Mouse (Mus musculus) limb, embryonic 12.5 days (tissue): ENCODE results near the gene Stap2. TPM values are rescaled to one million over a fixed set of nuclear protein-coding genes. Genes with fewer than 3 reads are reported as not detected.
A peak's percentile ranks its signal among the peaks of the same experiment; 100 is the strongest.

Source experiments
- ATAC-seq: fragments of 200-750 bp; cut with Nextera tagmentation; 2 replicates; pipeline ENCODE4 v1.8.0; 2017; ENCODE audit warnings: low read depth, moderate TSS enrichment; ENCODE audit not compliant: insufficient number of reproducible peaks, insufficient read depth, low FRiP score, low TSS enrichment
- H3K27ac ChIP-seq: fragments of 300-500 bp; sonication (generic); 2 replicates; pipeline ENCODE4 v1.5.1; 2016; ENCODE audit warnings: mild to moderate bottlenecking, moderate library complexity
- H3K27me3 ChIP-seq: fragments of 300-500 bp; sonication (generic); 2 replicates; pipeline ENCODE4 v1.6.1; 2016; ENCODE audit warnings: mild to moderate bottlenecking, moderate library complexity
- H3K36me3 ChIP-seq: fragments of 300-500 bp; sonication (generic); 2 replicates; pipeline ENCODE4 v1.6.1; 2016; ENCODE audit warnings: mild to moderate bottlenecking, moderate library complexity
- H3K4me1 ChIP-seq: fragments of 300-500 bp; sonication (generic); replicated peaks from 2 replicates; pipeline ENCODE4 v1.6.1; 2016
- H3K4me2 ChIP-seq: fragments of 300-500 bp; sonication (generic); 2 replicates; pipeline ENCODE4 v1.6.1; 2016; ENCODE audit warnings: mild to moderate bottlenecking, moderate library complexity
- H3K4me3 ChIP-seq: fragments of 300-500 bp; sonication (generic); replicated peaks from 2 replicates; pipeline ENCODE4 v1.5.1; 2016; ENCODE audit warnings: mild to moderate bottlenecking
- H3K9ac ChIP-seq: fragments of 300-500 bp; sonication (generic); replicated peaks from 2 replicates; pipeline ENCODE4 v1.6.1; 2016; ENCODE audit warnings: mild to moderate bottlenecking, moderate library complexity
- H3K9me3 ChIP-seq: fragments of 300-500 bp; sonication (generic); 2 replicates; pipeline ENCODE4 v1.6.1; 2016; ENCODE audit warnings: mild to moderate bottlenecking, moderate library complexity
- WGBS: fragments of 180-500 bp; shearing (Covaris S2); methylation state at CpG from one replicate; pipeline ENCODE4 v1.1.7; 2016; 5-methylcytosine and 5-hydroxymethylcytosine counted together
- polyA plus RNA-seq: library from polyadenylated mRNA; unstranded; fragments of >200 nt; fragmentation: Nextera tagmentation; extraction: Ambion mirVana; gene quantifications from 2 replicates; pipeline ENCODE4 v1.2.1, GENCODE M21; 2016

Stap2 gene
- polyA plus RNA-seq, 1 experiment from 2014 or later, result 7.2 TPM

DNA sequence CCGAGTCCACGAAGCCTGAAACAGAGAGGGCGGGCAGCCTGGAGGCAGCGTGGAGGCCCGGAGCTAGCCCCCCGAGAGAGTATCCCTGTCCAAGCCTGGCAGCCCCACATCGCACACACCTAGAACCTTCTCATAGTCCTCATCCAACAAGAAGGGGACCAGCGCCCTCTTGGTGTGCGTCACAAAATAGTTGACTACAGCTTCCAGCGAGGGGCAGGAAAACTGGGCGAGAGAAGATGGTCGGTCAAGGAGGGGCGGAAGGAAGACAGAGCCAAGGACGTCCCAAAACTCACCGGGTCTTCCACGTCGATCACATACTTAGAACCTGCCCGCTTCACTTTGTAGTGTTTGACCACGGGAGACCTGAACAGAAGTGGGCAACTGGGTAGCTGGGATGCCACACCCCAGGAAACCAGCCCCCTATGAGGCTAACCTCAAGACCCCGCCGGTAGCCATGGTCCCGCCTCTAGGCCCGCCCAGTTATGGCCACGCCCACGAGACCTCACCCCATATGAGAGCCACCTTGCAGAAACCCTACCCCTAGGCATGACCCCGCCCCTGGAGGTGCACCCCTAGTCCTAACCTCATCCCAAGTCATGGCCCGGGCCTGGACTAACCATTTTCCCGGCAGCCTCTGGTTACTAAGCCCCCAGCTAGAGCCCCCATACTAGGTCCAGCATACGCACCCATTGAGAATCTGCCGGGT is 5.4 kb downstream of the Stap2 start:
- H3K9ac ChIP-seq, result no peak overlapping the region
- H3K9me3 ChIP-seq, result no peaks in the 10 kb centered on the region
- 5% methylated on average over 30 of the region's 30 CpGs for WGBS
- H3K4me3 ChIP-seq, result peak overlapping the region; percentile 19
- H3K27ac ChIP-seq, result no peak overlapping the region
- H3K27me3 ChIP-seq, result peaks cover 31% of the 10 kb centered on the region
- 0 out of 2 replicates have a peak, but pooled peaks have one; percentile 35 for ATAC-seq
- H3K4me2 ChIP-seq, result peak overlapping the region; percentile 38
- no peaks in the 10 kb centered on the region for H3K4me1 ChIP-seq
- peaks cover 28% of the 10 kb centered on the region for H3K36me3 ChIP-seq

- WGBS, result 87% methylated on average over 15 of the region's 15 CpGs
- Histone ChIP-seq H3K27me3 (peaks cover 18% of the 10 kb centered on the region), H3K4me1 (no peaks in the 10 kb centered on the region), H3K9ac (no peak overlapping the region), H3K36me3 (peaks cover 54% of the 10 kb centered on the region), H3K27ac (no peak overlapping the region), H3K4me2 (no peak overlapping the region), H3K4me3 (no peak overlapping the region), H3K9me3 (no peaks in the 10 kb centered on the region)
- no peak for ATAC-seq
Observed at GRCm38 (mm10) chr17:55996007-55996406, 9.4 kb downstream of the Stap2 start.

DNA sequence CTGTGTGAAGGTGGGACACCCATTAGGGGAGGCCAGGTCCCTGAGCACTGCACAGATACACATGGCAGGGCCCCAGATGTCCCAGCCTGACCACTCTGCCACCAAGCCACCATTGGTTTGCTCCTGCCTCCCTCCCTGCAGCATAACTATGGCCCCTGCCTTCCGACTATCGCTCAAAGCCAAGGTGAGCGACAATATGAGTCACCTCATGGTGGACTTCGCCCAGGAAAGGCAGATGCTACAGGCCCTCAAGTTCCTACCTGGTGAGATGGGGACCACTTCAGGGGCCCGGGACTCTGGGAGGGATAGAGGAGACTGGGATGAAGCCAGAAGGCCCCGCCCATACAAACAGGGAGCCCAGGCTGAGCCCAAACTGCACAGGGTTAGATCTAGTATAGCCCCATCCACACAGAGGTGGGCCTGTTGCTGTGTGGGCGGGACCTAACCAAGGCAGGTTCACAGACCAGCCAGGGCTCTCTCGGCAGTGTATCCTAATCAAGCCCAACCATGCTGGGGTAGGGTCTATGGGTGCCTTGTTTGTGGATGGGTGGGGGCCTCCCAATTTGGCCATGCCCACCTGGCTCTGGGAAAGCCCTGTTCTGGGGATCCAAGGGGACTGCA is 15.0 kb downstream of the Stap2 start:
- no peaks in the 10 kb centered on the region for H3K27me3 ChIP-seq
- ATAC-seq, result 0 out of 2 replicates have a peak, but pooled peaks have one; percentile 4

DNA sequence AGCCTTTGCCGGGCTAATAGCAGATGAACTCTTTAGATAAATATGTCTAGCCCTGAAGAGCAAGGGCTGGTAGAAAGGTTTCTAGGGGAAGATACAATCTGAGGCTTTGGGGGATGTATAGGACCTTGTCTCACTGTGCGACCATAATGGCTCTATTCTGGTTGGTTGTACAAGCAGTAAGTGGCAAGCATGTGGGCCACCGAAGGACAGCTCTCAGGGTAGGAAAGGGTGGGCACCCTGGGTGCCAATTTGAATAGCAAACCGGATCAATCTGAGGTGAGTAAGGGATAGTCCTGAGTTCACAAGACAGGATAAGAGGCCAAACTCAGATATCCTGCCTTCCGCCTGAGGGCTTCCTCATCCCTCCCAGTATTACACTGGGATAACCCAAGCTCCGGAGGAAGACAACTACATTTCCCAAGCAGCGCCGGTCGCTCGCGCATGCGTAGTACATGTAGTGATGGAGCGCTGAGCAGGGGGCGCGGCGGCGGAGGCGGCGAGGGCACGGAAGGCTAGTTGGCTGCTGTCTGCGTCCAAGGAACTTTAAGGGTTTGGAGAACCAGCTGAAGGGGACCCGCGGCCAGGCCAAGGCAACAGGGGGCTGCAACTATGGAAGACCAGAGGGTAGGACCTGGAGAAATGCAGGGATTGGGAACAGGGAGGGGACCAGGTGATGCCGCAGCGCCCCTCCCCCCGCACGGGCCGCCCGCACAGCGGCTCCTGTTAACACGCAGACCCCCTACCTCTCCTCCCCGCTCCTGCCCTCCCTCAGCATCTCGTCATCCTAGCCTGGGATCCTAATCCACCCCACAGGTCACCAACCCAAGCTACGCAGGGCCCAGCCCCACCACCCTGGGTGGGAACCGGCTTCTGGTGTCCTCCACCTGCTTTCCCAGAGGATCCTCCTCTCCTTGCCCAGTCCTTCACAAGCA is 19.1 kb downstream of the Stap2 start, which contains the start of gene Fsd1:
Gene Fsd1, plus strand, starts transcription at position 480 of the 932 bp plus-strand sequence.
- H3K27ac ChIP-seq, result no peak within 1 kb of the TSS
- ATAC-seq, result peak; percentile 58; the same call in 1 of the 2 replicates
- 10% methylated on average over 35 of the region's 35 CpGs for WGBS

More for the DNA sequence above, 15.0 kb downstream of the Stap2 start:
- peaks cover 9% of the 10 kb centered on the region for H3K4me1 ChIP-seq
- H3K36me3 ChIP-seq, result peaks cover 54% of the 10 kb centered on the region
- no peak overlapping the region for H3K4me2 ChIP-seq
- H3K4me3 ChIP-seq, result no peak overlapping the region
- H3K9ac ChIP-seq, result no peak overlapping the region
- WGBS, result 79% methylated on average over 8 of the region's 8 CpGs
- no peak overlapping the region for H3K27ac ChIP-seq
- no peaks in the 10 kb centered on the region for H3K9me3 ChIP-seq

DNA sequence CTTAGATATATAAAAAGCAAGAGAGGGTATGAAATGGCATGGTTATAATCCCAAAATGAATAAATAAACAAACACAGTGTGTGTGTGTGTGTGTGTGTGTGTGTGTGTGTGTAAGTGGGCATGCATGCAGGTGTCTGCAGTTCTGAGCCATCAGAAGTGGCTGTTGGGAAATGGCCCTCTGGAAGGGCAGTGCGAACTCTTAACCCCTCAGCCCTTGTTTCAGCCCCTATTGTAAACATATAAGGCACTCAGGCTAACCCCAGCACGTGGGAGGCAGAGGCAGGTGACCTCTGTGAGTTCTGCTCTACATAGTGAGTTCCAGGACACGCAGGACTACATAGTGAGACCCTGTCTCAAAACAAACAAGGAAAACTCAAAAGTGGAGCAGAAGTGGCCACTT is 28.1 kb downstream of the Stap2 start:
- 53% methylated on average over 3 of the region's 3 CpGs for WGBS
- H3K27ac ChIP-seq, result no peak overlapping the region

More for the DNA sequence above, 19.1 kb downstream of the Stap2 start, which contains the start of gene Fsd1:
- peak within 1 kb of the TSS; percentile 89 for H3K4me2 ChIP-seq
- H3K4me1 ChIP-seq, result peaks cover 9% of the 10 kb centered on the region
- H3K9me3 ChIP-seq, result no peaks in the 10 kb centered on the region
- H3K36me3 ChIP-seq, result peaks cover 26% of the 10 kb centered on the region
- H3K9ac ChIP-seq, result peak within 1 kb of the TSS; percentile 79
- H3K4me3 ChIP-seq, result peak within 1 kb of the TSS; percentile 68
- H3K27me3 ChIP-seq, result no peaks in the 10 kb centered on the region

GRCm38 (mm10) chr17:55976255-55976862 is 29.0 kb downstream of the Stap2 start:
- H3K27me3 ChIP-seq, result peaks cover 2% of the 10 kb centered on the region; the same call in 1 of the 2 replicates
- H3K36me3 ChIP-seq, result peaks cover 24% of the 10 kb centered on the region
- ATAC-seq, result peak; percentile 43
- no peaks in the 10 kb centered on the region; the same call in 1 of the 2 replicates for H3K9me3 ChIP-seq
- H3K27ac ChIP-seq, result no peak overlapping the region
- H3K4me2 ChIP-seq, result no peak overlapping the region
- H3K9ac ChIP-seq, result no peak overlapping the region
- H3K4me1 ChIP-seq, result peaks cover 6% of the 10 kb centered on the region
- WGBS, result 19% methylated on average over 13 of the region's 13 CpGs
- no peak overlapping the region for H3K4me3 ChIP-seq

More for the DNA sequence above, 28.1 kb downstream of the Stap2 start:
- no peak overlapping the region for H3K9ac ChIP-seq
- H3K36me3 ChIP-seq, result peaks cover 24% of the 10 kb centered on the region
- H3K4me1 ChIP-seq, result 0 out of 2 replicates have a peak, but pooled peaks cover 3% of the 10 kb centered on the region
- no peak overlapping the region for H3K4me2 ChIP-seq
- H3K9me3 ChIP-seq, result no peaks in the 10 kb centered on the region; the same call in 1 of the 2 replicates
- no peak overlapping the region for H3K4me3 ChIP-seq
- H3K27me3 ChIP-seq, result no peaks in the 10 kb centered on the region
- no peak for ATAC-seq

DNA sequence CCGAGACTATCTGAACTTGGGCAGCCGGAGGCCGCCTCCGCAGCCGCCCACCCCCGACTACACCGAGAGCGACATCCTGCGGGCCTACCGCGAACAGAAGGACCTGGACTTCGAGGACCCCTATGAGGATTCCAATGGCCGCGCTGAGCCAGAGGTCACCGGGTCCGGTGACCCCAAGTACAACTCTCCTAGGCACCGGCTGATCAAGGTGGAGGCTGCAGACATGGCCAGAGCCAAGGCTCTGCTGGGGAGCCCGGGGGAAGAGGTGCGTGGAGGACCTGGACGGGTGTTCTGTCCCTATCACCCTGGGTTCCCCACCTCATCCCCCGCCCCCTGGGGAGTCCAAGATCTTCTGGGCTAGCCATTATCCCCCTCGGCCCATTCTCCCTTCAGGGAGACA is 33.9 kb downstream of the Stap2 start:
- peaks cover 45% of the 10 kb centered on the region for H3K36me3 ChIP-seq
- WGBS, result 22% methylated on average over 22 of the region's 22 CpGs
- H3K4me3 ChIP-seq, result peak overlapping the region; percentile 63
- H3K27me3 ChIP-seq, result peaks cover 5% of the 10 kb centered on the region; the same call in 1 of the 2 replicates
- peak overlapping the region; percentile 78; the same call in 1 of the 2 replicates for H3K9ac ChIP-seq
- H3K4me1 ChIP-seq, result peaks cover 15% of the 10 kb centered on the region
- H3K9me3 ChIP-seq, result no peaks in the 10 kb centered on the region
- H3K4me2 ChIP-seq, result peak overlapping the region; percentile 83
- ATAC-seq, result no peak
- H3K27ac ChIP-seq, result no peak overlapping the region

- peaks cover 5% of the 10 kb centered on the region; the same call in 1 of the 2 replicates for H3K27me3 ChIP-seq
- H3K9me3 ChIP-seq, result no peaks in the 10 kb centered on the region
- H3K4me1 ChIP-seq, result peaks cover 12% of the 10 kb centered on the region
- peak within 1 kb of the TSS; percentile 63 for H3K4me3 ChIP-seq
- no peak within 1 kb of the TSS; the same call in 1 of the 2 replicates for H3K27ac ChIP-seq
- H3K9ac ChIP-seq, result peak within 1 kb of the TSS; percentile 78
- peak within 1 kb of the TSS; percentile 83 for H3K4me2 ChIP-seq
- ATAC-seq, result no peak
- 8% methylated on average over 55 of the region's 55 CpGs for WGBS
- peaks cover 50% of the 10 kb centered on the region for H3K36me3 ChIP-seq
Observed at GRCm38 (mm10) chr17:55969966-55970891, 35.2 kb downstream of the Stap2 start, which contains the start of gene Shd. TSS of gene Shd (plus strand) at chr17:55970467.

- ATAC-seq, result no peak
- no peaks in the 10 kb centered on the region for H3K9me3 ChIP-seq
Observed at GRCm38 (mm10) chr17:55969560-55969959, 35.8 kb downstream of the Stap2 start.

More at GRCm38 (mm10) chr17:55969560-55969959, 35.8 kb downstream of the Stap2 start:
- Histone ChIP-seq H3K27me3 (peaks cover 5% of the 10 kb centered on the region; the same call in 1 of the 2 replicates), H3K9ac (no peak overlapping the region), H3K36me3 (peaks cover 55% of the 10 kb centered on the region), H3K4me3 (peak overlapping the region; percentile 63), H3K4me1 (peaks cover 12% of the 10 kb centered on the region), H3K27ac (no peak overlapping the region), H3K4me2 (peak overlapping the region; percentile 83)
- 53% methylated on average over 14 of the region's 14 CpGs for WGBS
